Mouse (Mus musculus): ENCODE measurements around the gene Gm10770. TPM values are rescaled to one million over a fixed set of nuclear protein-coding genes. Genes with fewer than 3 reads are reported as not detected.

The Gm10770 gene
- polyA plus RNA-seq, 1 experiment from 2014 or later, result not detected

Other genes with a start within 250 kb of the Gm10770 start
- 3.7 and 4.0 TPM in 2 replicates for gene Zfp120, start 43.0 kb downstream of the Gm10770 start, polyA plus RNA-seq (2015; fragmentation: Nextera tagmentation; extraction: Ambion mirVana)
- gene Gm14139, start 2.1 kb upstream of the Gm10770 start, polyA plus RNA-seq (2015; fragmentation: Nextera tagmentation; extraction: Ambion mirVana), result 0.10 TPM in 1 of 2 replicates, not detected in the other
- 1.3 and 1.6 TPM in 2 replicates for gene Zfp937, start 38.4 kb upstream of the Gm10770 start, polyA plus RNA-seq (2015; fragmentation: Nextera tagmentation; extraction: Ambion mirVana)
- 1.7 and 1.8 TPM in 2 replicates for gene Gm21994, start 75.9 kb upstream of the Gm10770 start, polyA plus RNA-seq (2015; fragmentation: Nextera tagmentation; extraction: Ambion mirVana)
- not detected in 2 replicates for gene Gm14124, start 77.8 kb upstream of the Gm10770 start, polyA plus RNA-seq (2015; fragmentation: Nextera tagmentation; extraction: Ambion mirVana)
- 1.2 and 1.3 TPM in 2 replicates for gene Gm10130, start 144.0 kb upstream of the Gm10770 start, polyA plus RNA-seq (2015; fragmentation: Nextera tagmentation; extraction: Ambion mirVana)
- gene 3300002I08Rik, start 183.1 kb upstream of the Gm10770 start, polyA plus RNA-seq (2015; fragmentation: Nextera tagmentation; extraction: Ambion mirVana), result 0.98 and 1.3 TPM in 2 replicates

Data from liver, embryonic 13.5 days (tissue).